Mouse (Mus musculus) lung, embryonic 16.5 days (tissue): ENCODE data around the gene Asic2. TPM values are rescaled to one million over a fixed set of nuclear protein-coding genes. Genes with fewer than 3 reads are reported as not detected.

Experiments used
- ATAC-seq: fragments of 200-750 bp; cut with Nextera tagmentation; 2 replicates; pipeline ENCODE4 v1.8.0; 2017; ENCODE audit warnings: low read depth, mild to moderate bottlenecking, moderate library complexity
- H3K27ac ChIP-seq: fragments of 300-500 bp; sonication (generic); 2 replicates; pipeline ENCODE4 v1.5.1; 2014; ENCODE audit warnings: mild to moderate bottlenecking, control low read depth, low read length
- H3K27me3 ChIP-seq: fragments of 300-500 bp; sonication (generic); 2 replicates; pipeline ENCODE4 v1.6.1; 2014; ENCODE audit warnings: low read depth, low read length, mixed read lengths; ENCODE audit not compliant: control insufficient read depth, insufficient read depth
- H3K36me3 ChIP-seq: fragments of 300-500 bp; sonication (generic); 2 replicates; pipeline ENCODE4 v1.6.1; 2014; ENCODE audit warnings: low read length; ENCODE audit not compliant: control insufficient read depth, insufficient read depth
- H3K4me1 ChIP-seq: fragments of 300-500 bp; sonication (generic); replicated peaks from 2 replicates; pipeline ENCODE4 v1.6.1; 2014; ENCODE audit warnings: low read length, mixed read lengths; ENCODE audit not compliant: control insufficient read depth, insufficient read depth
- H3K4me2 ChIP-seq: fragments of 300-500 bp; sonication (generic); 2 replicates; pipeline ENCODE4 v1.6.1; 2014; ENCODE audit warnings: low read depth, low read length, control low read depth
- H3K4me3 ChIP-seq: fragments of 300-500 bp; sonication (generic); 2 replicates; pipeline ENCODE4 v1.5.1; 2014; ENCODE audit warnings: mild to moderate bottlenecking, low read length, control low read depth
- H3K9ac ChIP-seq: fragments of 300-500 bp; sonication (generic); 2 replicates; pipeline ENCODE4 v1.6.1; 2014; ENCODE audit warnings: low read length, control low read depth
- H3K9me3 ChIP-seq: fragments of 300-500 bp; sonication (generic); 2 replicates; pipeline ENCODE4 v1.6.1; 2016; ENCODE audit warnings: low read length; ENCODE audit not compliant: control insufficient read depth
- WGBS: fragments of 180-500 bp; shearing (Covaris S2); extraction: QIAGEN DNeasy Blood & Tissue Kit; methylation state at CpG from one replicate; pipeline ENCODE4 v1.1.7; 2014; 5-methylcytosine and 5-hydroxymethylcytosine counted together
- polyA plus RNA-seq: library from polyadenylated mRNA; unstranded; fragments of >200 nt; fragmentation: Nextera tagmentation; extraction: Ambion mirVana; gene quantifications from 2 replicates; pipeline ENCODE4 v1.2.1, GENCODE M21; 2015

The Asic2 gene
- polyA plus RNA-seq, 1 experiment from 2014 or later = 0.31 TPM

- H3K4me3 ChIP-seq = no peak overlapping the region
- H3K4me2 ChIP-seq = no peak overlapping the region
- H3K4me1 ChIP-seq = no peaks in the 10 kb centered on the region
- no peaks in the 10 kb centered on the region for H3K9me3 ChIP-seq
- ATAC-seq = no peak
- no peaks in the 10 kb centered on the region for H3K36me3 ChIP-seq
- H3K27me3 ChIP-seq = no peaks in the 10 kb centered on the region
- no peak overlapping the region for H3K9ac ChIP-seq
- H3K27ac ChIP-seq = no peak overlapping the region
- WGBS = 79% methylated on average over 6 of the region's 6 CpGs
Measured at GRCm38 (mm10) chr11:80907820-80908219, 1060.4 kb downstream of the Asic2 start.

- 35% methylated on average over 4 of the region's 4 CpGs for WGBS
- no peak overlapping the region for H3K4me3 ChIP-seq
Measured at GRCm38 (mm10) chr11:80906456-80906855, 1061.8 kb downstream of the Asic2 start.

GRCm38 (mm10) chr11:80904559-80904958, 1063.7 kb downstream of the Asic2 start:
- H3K27ac ChIP-seq = no peak overlapping the region
- no peaks in the 10 kb centered on the region for H3K4me1 ChIP-seq
- H3K4me2 ChIP-seq = no peak overlapping the region
- H3K4me3 ChIP-seq = no peak overlapping the region
- H3K9me3 ChIP-seq = no peaks in the 10 kb centered on the region
- H3K27me3 ChIP-seq = no peaks in the 10 kb centered on the region
- ATAC-seq = no peak
- H3K36me3 ChIP-seq = no peaks in the 10 kb centered on the region
- no peak overlapping the region for H3K9ac ChIP-seq
- WGBS = 48% methylated on average over 2 of the region's 2 CpGs

More at GRCm38 (mm10) chr11:80906456-80906855, 1061.8 kb downstream of the Asic2 start:
- H3K9ac ChIP-seq = no peak overlapping the region
- H3K9me3 ChIP-seq = no peaks in the 10 kb centered on the region
- H3K27me3 ChIP-seq = no peaks in the 10 kb centered on the region
- no peak overlapping the region for H3K27ac ChIP-seq
- H3K36me3 ChIP-seq = no peaks in the 10 kb centered on the region
- no peak overlapping the region for H3K4me2 ChIP-seq
- ATAC-seq = no peak
- no peaks in the 10 kb centered on the region for H3K4me1 ChIP-seq

- Histone ChIP-seq H3K36me3 (no peaks in the 10 kb centered on the region), H3K4me2 (no peak overlapping the region), H3K27ac (no peak overlapping the region), H3K4me1 (no peaks in the 10 kb centered on the region), H3K9ac (no peak overlapping the region), H3K27me3 (no peaks in the 10 kb centered on the region), H3K9me3 (no peaks in the 10 kb centered on the region), H3K4me3 (no peak overlapping the region)
- 87% methylated on average over 10 of the region's 10 CpGs for WGBS
- no peak for ATAC-seq
Measured at GRCm38 (mm10) chr11:80903426-80903825, 1064.8 kb downstream of the Asic2 start.

GRCm38 (mm10) chr11:80902664-80903063, 1065.6 kb downstream of the Asic2 start:
- no peak for ATAC-seq
- H3K9ac ChIP-seq = no peak overlapping the region
- no peaks in the 10 kb centered on the region for H3K4me1 ChIP-seq
- H3K4me3 ChIP-seq = no peak overlapping the region
- H3K27ac ChIP-seq = no peak overlapping the region
- H3K27me3 ChIP-seq = no peaks in the 10 kb centered on the region
- H3K4me2 ChIP-seq = no peak overlapping the region
- no peaks in the 10 kb centered on the region for H3K9me3 ChIP-seq
- H3K36me3 ChIP-seq = no peaks in the 10 kb centered on the region
- WGBS = 62% methylated on average over 7 of the region's 7 CpGs

GRCm38 (mm10) chr11:80900555-80900954, 1067.7 kb downstream of the Asic2 start:
- Histone ChIP-seq H3K4me2 (no peak overlapping the region), H3K27ac (no peak overlapping the region), H3K9me3 (no peaks in the 10 kb centered on the region), H3K4me1 (no peaks in the 10 kb centered on the region), H3K36me3 (no peaks in the 10 kb centered on the region), H3K4me3 (no peak overlapping the region), H3K27me3 (no peaks in the 10 kb centered on the region), H3K9ac (no peak overlapping the region)
- 48% methylated on average over 4 of the region's 4 CpGs for WGBS
- ATAC-seq = peak; percentile 79

- no peak overlapping the region for H3K4me2 ChIP-seq
- no peak overlapping the region for H3K27ac ChIP-seq
- H3K27me3 ChIP-seq = no peaks in the 10 kb centered on the region
- no peaks in the 10 kb centered on the region for H3K4me1 ChIP-seq
- no peaks in the 10 kb centered on the region for H3K36me3 ChIP-seq
- no peak overlapping the region for H3K9ac ChIP-seq
- H3K4me3 ChIP-seq = no peak overlapping the region
- no peak for ATAC-seq
- H3K9me3 ChIP-seq = no peaks in the 10 kb centered on the region
- WGBS = 89% methylated on average over 3 of the region's 3 CpGs
Measured at GRCm38 (mm10) chr11:80895853-80896252, 1072.4 kb downstream of the Asic2 start.

GRCm38 (mm10) chr11:80889336-80890063, 1078.8 kb downstream of the Asic2 start:
- no peak for ATAC-seq
- Histone ChIP-seq H3K27me3 (no peaks in the 10 kb centered on the region; the same call in 1 of the 2 replicates), H3K4me1 (no peaks in the 10 kb centered on the region), H3K27ac (no peak overlapping the region), H3K4me2 (no peak overlapping the region), H3K9ac (no peak overlapping the region), H3K36me3 (no peaks in the 10 kb centered on the region), H3K9me3 (no peaks in the 10 kb centered on the region), H3K4me3 (no peak overlapping the region)
- 19% methylated on average over 7 of the region's 7 CpGs for WGBS

GRCm38 (mm10) chr11:80887021-80887420, 1081.2 kb downstream of the Asic2 start:
- H3K36me3 ChIP-seq = no peaks in the 10 kb centered on the region
- H3K4me3 ChIP-seq = no peak overlapping the region
- H3K4me2 ChIP-seq = no peak overlapping the region
- H3K9ac ChIP-seq = no peak overlapping the region
- WGBS = 60% methylated on average over 3 of the region's 3 CpGs
- ATAC-seq = no peak
- H3K27me3 ChIP-seq = no peaks in the 10 kb centered on the region; the same call in 1 of the 2 replicates
- H3K27ac ChIP-seq = no peak overlapping the region
- no peaks in the 10 kb centered on the region for H3K9me3 ChIP-seq
- H3K4me1 ChIP-seq = no peaks in the 10 kb centered on the region
